Mouse (Mus musculus): ENCODE measurements around the gene Sptlc2. TPM values are rescaled to one million over a fixed set of nuclear protein-coding genes. Genes with fewer than 3 reads are reported as not detected.
A peak's percentile ranks its signal among the peaks of the same experiment; 100 is the strongest.

Sptlc2 gene
- 100 to 1,000 TPM; 190 to 286 TPM for total RNA-seq (2021)
- long read RNA-seq, experiment 1, full-length matches to known transcripts, result 173 of 193 reads
- long read RNA-seq, experiment 1, partial matches to known transcripts, result 7 of 193 reads
- long read RNA-seq, experiment 1, other reads (novel, unspliced or antisense), result 13 of 193 reads
- long read RNA-seq, experiment 2, full-length matches to known transcripts, result 29 of 33 reads
- long read RNA-seq, experiment 2, partial matches to known transcripts, result 1 of 33 reads
- long read RNA-seq, experiment 2, other reads (novel, unspliced or antisense), result 3 of 33 reads

DNA sequence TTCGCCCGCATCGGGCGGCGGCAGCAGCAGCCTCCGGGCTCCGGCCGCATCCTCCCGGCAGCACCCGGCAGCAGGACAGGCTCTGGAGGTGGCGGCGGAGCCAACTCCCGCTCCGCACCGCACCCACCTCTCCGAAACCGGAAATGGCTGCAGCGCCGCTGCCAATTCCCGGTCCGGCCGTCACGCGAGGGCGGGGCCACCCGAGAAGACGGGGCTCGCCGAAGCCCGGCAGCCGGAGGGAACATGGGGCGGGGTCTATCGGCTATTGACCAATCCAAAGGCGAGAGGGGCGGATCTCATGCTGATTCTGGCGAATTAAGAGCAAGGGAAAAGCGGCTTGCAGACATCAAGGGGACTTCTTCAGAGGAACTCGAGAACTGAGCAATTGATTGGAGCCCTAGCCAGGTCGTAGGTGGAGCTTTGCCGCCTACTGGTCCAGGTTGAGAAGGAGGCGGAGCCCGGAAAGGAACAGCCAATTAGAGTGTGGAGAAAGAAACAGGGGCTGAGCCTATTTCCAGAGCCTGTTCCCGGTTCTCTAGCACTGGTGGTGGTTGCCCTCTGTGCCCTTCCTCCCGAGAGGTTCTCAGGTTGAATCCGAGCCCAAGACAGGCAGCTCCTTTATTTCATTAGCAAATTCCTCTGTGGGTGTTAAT, at the start of gene Sptlc2:
Sptlc2 (minus strand) TSS at position 234 of the 653 bp plus-strand sequence.
- peak; percentile 99 to 100 for DNase-seq

DNA sequence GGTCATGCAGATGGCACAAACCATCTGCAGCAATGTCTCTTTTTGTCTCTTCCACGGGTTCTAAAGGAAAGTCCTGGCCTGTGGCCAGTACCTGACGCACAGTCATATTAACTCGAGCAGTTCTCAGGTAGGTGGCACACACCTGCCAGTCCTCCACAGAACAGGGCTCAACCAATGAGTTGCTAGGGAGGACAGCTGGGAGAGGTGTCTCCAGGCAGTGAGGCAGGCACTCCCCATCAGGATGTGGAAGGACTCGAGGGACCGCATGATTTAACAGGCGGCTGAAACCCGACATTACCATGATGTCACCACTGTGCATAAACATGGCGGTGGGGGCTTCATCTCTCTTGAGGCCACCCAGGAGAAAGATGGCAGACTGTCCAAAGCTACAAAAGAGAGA, 40.7 kb upstream of the Sptlc2 start:
- no peak for DNase-seq

DNA sequence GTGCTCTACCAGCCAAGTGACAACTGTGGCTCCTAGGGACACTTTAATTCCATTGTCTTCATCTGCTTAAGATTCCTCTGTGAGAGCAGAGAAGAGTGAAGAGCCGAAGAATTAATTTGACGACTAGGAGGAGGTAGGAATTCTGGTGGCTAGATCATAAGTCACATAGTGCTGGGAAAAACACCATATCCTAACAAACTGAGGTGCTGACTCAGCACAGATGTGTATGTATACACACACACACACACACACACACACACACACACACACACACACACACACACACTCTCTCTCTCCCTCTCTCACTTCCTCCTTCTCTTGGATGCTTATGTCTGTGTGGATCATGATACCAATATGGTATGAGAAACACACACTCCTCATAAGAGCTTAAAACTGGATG, 40.1 kb upstream of the Sptlc2 start:
- DNase-seq, result no peak

DNA sequence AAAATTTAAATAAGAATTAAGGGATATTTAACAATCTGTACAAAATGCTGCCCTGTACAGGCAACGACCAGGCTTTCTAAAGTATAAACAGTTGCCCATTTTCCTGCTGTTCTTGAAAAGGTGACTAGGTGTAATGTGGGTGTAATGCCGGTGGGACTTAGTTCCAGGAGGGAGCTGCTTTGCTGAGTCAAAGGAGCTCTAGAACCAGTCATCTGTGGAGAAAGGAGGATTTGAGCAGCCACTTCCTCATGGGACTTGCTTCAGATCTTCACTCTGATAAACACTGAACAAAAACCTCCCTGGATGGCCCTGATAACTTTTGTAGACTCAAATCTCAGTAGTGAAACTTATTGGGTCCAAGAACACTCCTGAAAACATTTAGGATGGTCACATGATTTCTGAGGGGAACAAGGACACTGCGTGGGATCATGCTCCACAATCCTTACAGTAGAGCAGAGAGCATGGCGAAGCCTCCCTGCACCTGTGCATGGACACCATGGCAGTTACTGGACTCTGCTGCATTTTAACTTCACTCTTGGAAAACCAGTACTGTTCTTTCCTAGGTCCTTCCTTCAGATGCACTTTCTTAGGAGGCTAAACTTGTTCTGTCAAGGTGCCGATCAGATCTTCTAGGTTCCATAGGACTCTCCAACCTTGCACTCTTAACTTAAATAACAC, 38.3 kb upstream of the Sptlc2 start:
- DNase-seq, result no peak

DNA sequence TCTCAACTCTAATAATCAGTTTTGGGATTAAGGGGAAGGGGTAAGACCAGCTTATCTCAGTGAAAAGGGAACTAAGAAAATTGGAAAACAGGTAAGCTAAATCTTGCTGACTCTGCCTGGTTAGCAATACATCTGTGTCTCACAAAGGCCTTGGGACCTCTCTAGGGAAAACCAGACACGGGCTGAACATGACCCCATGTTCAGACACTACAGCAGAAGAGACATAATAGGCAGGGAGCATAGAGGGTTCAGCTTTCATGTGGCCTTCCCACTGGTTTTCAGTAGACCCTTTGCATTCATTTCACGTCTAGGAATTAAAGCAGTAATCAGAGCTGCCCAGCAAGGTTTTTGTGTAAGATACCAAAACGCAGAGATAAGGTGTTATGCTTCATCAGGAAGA, 36.4 kb upstream of the Sptlc2 start:
- DNase-seq, result no peak

DNA sequence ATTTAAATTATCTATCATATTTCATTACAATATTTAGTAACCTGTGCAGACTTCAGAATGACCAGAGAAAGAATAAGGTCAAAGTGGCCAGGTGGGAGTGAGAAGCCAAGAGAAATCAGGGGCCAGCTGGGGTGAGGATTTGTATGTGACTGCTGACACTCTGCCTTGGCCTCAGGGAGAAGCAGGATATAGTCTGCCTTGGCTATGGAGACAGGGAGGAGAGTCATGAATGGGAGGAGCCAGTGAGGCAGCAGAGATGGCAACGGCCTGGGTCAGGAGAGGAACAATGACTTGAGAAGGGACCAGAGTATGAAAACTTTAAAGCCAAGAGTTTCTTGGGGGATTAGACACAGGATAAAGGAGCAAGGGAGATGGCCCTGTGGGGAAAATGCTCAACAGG, 35.5 kb upstream of the Sptlc2 start:
- DNase-seq, result no peak

DNA sequence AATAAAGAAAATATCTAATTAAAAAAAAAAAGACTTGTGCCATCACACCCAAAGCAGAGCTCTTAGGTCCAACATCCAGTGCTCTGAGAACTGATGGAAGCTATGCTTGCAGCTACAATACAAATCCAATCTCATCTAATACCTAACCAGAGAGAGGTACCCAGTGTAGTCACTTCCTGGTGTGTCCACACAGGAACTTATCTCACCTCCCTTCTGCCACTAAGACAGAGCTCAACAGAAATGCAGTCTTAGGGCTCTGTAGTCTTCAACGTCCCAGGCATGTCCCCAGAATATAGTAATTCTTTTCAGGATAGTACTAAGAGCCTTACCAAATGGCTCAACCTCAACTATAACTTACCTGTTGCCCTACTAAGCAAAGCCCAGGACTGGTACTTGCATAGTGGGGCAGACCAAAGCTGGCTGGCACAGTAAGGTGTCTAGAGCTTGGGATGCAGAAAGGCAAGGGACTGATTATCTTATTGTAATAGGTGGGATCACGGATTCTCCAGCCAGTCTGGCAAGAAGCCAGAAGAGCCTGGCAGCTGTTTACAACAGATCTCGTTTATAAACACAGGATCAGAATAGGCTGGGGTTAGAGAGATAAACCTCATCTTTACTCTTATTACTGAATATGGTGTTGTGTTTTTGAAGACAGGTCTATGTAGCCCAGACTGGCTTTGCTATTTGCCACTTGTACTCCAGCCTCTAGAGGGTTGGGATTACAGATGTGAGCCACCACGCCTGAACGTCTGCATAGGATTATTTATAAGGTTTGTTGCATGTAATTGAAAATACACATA, 33.8 kb upstream of the Sptlc2 start:
- no peak for DNase-seq

DNA sequence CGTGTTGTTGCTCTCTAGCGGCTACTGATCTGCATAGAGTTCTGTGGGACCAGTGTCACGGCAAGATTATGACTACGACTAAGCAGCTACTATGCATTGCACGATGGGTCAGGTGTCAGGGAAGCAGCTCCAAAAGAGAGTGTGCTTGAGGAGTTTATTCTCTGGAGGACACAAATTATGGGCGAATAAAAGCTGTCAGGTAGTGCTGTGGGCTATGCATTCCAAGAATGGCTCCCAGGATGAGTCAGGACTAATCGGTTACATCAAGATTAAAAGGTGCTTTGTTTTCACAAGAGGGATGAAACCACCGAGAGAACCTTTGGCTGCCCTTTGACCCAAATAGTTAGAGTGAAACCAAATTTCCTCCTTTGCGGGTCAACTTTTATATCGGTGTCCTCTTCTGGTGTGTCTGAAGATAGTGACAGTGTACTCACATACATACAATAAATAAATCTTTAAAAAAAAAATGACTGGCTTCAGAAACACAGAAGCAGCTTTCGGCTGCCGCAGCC, 31.9 kb upstream of the Sptlc2 start:
- DNase-seq, result no peak

DNA sequence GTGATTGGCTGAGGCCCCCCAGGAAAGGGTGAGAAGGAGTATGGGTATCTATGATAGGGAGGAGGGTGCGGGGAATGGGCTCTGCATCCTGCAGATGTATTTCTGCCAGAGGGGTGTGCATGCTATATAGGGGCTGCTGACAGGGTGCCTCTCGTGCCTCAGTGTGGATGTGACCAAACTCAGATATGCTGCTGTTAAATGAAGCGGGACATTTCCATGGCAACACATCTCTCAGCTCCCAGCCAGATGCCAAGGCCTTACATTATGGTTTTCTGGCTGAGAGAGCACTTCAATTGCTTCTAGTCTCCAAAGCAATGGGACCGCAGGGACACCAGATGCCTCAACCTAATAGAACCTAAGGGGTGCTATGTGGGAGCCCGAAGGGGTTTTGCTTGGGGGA, 30.8 kb upstream of the Sptlc2 start:
- no peak for DNase-seq

DNA sequence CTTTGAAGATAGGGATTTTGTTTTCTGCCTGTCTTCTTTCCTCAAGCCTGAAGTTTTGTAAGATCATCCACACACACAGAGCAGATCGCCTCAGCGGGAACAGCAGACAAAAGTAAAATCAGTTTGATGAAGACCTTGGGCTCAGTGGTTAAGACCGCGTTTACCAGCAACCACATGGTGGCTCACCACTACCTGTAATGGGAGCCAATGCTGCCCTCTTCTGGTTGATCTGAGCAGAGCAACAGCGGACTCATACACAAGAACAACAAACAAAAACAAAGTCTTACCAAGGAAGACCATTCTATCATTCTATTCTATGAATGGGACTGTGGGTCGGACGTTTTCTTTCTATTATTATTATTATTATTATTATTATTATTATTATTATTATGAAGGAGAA, 28.5 kb upstream of the Sptlc2 start:
- DNase-seq, result peak; percentile 74 to 81

DNA sequence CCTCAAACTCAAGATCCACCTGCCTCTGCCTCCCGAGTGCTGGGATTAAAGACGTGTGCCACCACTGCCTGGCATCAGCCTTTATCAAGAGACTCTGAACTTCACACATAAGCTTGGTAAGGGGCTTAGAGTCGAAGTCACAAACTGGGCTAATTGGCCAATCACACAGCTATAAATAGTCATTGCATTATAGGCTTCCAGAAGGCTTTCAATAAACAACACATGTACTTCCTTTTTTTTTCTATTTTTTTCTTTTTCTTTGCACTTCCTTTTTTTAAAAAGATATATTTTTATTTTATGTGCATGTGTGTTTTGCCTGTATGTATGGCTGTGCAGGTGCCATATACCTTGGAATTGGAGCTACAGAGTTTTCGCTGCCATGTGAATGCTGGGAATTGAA, 27.2 kb upstream of the Sptlc2 start:
- no peak for DNase-seq

DNA sequence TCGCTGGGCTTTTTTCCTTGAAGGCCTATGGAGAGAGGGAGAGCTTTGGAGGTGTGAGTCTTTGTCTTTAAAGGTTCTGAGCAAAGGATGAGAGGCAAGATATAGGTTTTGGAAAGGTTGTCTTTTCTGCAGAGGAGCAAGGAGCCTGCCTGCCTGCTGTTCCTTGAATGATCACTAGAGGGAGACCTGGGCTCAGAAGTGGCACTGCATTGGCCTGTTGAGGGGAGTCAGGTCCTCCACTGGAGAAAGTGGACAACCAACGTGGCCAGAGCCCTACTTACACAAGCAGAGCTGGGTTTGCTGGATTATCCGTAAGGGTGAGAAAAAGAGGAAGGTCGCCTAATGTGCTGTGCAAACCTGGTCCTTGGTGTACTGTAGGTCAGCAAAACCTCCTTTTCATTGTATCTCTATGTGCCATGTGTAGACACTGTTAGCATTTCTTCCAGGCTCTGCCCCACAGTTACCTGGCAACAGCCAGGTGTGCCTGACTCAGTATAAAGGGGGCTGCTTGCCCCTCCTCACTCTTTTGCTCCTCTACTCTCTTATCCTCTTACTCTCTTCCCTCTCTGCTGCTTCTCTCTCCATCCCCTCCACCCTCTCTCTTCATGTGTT, 25.1 kb upstream of the Sptlc2 start:
- DNase-seq, result peak; percentile 74 to 84

DNA sequence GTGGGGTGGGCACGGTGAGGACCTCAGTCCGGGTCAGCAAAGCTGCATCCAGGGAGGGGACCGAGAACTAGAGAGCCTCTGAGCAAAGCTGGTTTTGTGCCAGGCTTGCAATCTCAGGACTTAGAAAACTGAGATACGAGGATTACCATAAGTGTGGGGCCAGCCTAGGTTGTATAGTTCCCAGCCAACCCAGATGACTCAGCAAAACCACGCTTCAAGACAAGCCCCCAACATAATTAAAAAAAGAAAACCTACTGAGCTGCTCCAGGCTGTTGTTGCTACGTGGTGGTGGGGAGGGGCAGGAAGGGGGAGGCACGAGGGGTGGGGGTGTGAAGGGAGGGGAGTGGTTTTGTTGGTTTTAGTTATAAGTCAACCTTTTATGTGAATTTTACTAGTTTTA, 22.8 kb upstream of the Sptlc2 start:
- DNase-seq, result peak in 1 of 2 experiments; percentile 25

DNA sequence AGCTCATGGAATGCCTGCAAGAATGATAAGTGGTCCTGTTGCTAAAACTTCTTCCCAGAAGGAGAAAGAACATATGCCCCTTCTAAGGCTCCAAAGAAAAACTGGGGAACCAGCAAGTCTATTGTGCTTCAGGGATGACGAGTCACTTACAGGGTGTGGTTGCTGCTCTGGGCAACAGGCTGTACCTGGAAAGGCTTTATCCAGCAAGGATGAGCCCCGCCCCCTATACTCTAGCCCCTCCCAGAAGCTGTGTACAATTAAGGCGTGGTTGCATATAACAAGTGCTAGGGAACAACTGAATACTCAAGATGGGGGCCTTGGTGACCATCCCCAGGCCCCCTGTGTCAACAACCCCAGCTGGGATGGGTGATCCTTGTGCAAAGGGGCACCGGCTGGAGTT, 21.0 kb upstream of the Sptlc2 start:
- no peak for DNase-seq

DNA sequence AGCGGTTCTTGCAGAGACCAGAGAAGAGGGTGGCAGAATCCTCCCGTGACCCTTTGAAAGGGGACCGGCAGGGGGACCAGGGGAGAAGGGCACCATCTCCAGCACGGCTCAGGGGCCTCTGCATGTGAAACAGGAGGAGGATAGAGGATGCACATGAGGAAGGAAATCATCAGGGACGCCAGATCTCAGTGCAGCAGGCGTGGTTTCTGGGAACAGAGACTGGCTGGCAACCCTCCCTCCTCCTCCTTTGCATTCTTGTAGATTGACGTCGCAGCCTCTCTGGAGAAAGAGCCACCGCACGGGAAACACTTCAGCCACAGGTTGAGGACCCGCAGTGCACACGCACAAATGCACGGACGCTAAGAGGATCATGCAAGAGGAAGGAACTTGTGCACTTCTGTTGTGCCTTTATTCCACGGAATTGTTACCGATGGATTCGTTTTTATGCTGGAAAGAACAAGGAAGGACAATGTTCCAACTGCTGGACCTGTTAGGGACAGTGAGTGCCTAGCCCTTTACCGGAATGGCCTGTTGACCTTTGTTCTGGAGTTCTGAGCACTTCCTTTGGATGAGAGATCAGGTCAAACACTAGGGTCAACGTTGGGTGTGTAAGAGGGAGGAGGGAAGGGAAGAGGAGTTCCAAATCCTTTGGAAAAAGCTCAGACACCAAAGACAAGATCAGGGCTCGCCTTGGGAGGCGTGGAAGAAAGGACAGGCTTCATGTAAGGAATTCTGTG, 19.9 kb upstream of the Sptlc2 start:
- peak; percentile 70 to 79 for DNase-seq

DNA sequence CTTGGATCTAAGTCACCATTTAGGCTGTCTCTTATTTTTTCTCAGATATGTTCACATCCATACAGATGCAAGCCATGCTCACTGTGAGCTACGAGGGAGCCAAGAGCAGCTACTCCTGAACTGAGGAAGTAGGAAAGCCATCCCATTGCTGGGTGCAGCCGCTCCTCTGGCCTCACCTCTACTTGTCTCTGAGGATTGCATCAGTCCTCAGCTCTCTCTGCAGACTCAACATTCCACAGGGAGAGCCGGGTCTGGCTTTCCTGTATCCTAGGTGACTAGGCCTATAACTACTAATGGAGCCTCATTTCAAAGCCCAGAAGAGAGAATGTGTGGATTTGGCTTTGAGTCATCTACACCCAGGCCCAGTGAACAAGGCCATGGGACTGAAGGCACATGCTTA, 17.6 kb upstream of the Sptlc2 start:
- no peak for DNase-seq

DNA sequence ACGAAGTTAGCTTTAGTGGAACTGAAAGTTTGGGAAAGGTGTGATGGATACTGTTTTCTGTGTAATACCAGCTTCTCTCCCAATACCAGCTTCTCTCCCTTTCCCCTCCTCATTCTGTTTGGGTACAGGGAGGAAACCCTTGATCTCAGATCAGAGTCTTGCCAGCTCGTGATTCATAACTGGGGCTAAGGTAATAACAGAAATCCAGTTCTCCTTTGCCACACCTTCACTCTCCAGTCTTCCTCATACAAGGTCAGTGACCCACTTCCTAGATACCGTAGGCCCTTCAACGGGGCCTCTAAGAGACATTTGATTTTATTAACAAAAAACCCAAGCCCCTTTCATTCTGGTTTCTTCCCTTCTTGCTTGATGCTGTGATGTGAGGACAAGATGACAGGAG, 17.0 kb upstream of the Sptlc2 start:
- no peak for DNase-seq

DNA sequence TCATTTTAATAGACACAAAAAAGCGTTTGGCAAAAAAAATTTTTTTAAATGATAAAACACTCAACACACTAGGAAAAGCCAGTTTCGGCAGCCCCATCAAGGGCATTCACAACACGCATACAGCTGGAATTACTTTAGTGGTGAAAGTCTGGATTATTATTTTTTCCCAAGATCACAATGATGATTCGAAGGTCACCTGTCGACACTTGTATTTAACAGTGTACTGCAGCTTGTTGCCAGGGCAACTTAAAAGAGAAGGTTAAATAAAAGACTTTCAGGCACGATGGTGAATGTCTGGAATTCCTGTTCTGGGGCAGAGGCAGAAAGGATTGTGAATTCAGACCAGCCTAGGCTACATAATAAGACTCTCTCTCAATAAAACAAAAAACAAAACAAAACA, 13.7 kb upstream of the Sptlc2 start:
- no peak for DNase-seq

DNA sequence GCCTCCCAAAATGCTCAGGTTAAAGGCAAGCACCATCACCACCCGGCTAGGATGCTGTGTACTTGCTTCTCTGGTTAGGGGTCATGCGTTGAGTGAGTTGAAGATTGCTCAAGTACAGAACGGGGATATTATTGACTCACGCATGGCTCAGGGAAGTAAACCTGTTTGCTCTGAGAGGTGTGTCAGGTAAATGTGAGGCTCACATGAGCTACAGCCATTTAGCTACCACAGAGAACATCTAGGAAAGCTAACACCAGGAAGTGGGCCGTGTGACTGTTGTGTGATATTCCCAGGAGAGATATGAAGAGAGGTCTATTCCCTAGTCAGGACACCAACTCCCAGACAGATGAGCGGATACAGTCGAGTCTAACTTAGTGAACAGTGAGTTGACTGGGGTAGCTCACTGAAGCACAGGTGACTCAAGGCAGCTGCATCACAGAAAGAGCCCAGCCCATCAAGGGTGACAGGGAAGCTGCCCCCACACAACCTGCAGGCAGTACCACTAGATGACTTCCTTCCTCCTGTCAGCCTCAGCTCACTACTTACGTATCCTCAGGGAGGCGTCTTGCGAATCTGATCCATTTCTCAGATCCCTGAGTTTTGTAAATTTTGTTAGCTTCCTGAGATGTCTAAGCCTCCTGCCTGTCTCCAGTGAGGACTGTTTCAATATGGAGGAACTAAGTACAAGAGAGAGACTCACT, 11.1 kb upstream of the Sptlc2 start:
- no peak for DNase-seq

DNA sequence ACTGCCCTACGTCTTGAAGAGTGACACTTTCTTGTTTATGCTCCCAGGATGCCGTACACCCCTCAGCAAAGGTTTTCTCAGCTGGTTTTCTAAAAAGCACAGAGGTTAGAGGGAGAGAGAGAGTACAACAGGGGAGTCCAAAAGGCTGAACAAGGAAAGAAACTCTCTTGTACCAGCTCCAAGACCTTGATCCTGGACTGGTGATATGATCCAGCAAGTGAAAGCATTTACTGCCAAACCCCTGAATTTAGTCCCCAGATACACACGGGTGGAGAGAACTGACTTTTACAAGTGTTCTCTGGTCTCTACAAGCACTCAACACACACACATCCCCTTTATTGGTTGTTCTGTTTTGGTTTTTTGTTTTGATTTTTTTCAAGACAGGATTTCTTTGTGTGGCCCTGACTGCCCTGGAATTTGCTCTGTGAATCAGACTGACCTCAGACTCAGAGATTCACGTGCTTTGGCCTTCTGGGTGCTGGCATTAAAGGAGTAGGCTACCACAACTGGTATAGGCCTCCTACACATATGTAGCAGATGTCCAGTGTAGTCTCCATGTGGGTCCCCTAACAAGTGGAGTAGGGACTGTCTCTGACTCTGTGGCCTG, 9.8 kb upstream of the Sptlc2 start:
- DNase-seq, result peak; percentile 61 to 66

Measured in adrenal gland, postnatal 36 days (tissue).